Mouse (Mus musculus): ENCODE data around the gene Boll. TPM values are rescaled to one million over a fixed set of nuclear protein-coding genes. Genes with fewer than 3 reads are reported as not detected.

The Boll gene
- total and polyA plus RNA-seq, 2 experiments from 2014 or later, result not detected

DNA sequence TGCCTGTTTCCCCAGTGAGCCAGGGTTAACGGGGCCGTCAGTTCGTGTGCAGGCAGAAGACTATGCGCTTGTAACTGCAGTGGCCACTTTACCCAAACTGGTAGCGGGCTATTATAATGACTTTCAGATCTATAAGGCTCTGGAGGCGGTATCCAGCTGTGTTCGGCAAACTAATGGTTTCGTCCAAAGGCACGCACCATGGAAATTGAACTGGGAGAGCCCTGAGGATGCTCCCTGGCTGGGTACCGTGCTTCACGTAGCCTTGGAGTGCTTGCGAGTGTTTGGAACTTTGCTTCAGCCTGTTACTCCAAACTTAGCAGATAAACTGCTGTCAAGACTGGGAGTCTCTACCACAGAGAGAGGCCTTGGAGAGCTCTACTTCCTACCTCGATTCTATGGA, 124.8 kb downstream of the Boll start:
- H3K27ac ChIP-seq (ENCODE audit: low read depth), result no peak overlapping the region
- H3K9ac ChIP-seq (replicated peaks; ENCODE audit: low read depth, low read length), result peak overlapping the region; percentile 53
- peak overlapping the region; percentile 92 for H3K4me2 ChIP-seq (ENCODE audit: low read depth, low read length)
- no peak for DNase-seq (ENCODE audit: low spot score)
- ATAC-seq (ENCODE audit: insufficient read depth, low read depth), result no peak
- 28% methylated on average over 13 of the region's 13 CpGs for WGBS
- peaks cover 25% of the 10 kb centered on the region for H3K4me1 ChIP-seq (ENCODE audit: control insufficient read depth, insufficient read depth)
- H3K36me3 ChIP-seq (replicated peaks; ENCODE audit: control insufficient read depth, insufficient read depth, low read length), result no peaks in the 10 kb centered on the region
- H3K27me3 ChIP-seq (ENCODE audit: control insufficient read depth, insufficient read depth, low read length), result no peaks in the 10 kb centered on the region
- H3K9me3 ChIP-seq (replicated peaks; ENCODE audit: control insufficient read depth, low read length), result no peaks in the 10 kb centered on the region
- no peak for TF ChIP-seq EP300 (IDR thresholded peaks at IDR 0.05; ENCODE audit: low read depth)
- no peak for TF ChIP-seq CTCF (IDR thresholded peaks at IDR 0.05; ENCODE audit: low read depth)
- H3K4me3 ChIP-seq (ENCODE audit: low read depth, low read length), result peak overlapping the region; percentile 76

DNA sequence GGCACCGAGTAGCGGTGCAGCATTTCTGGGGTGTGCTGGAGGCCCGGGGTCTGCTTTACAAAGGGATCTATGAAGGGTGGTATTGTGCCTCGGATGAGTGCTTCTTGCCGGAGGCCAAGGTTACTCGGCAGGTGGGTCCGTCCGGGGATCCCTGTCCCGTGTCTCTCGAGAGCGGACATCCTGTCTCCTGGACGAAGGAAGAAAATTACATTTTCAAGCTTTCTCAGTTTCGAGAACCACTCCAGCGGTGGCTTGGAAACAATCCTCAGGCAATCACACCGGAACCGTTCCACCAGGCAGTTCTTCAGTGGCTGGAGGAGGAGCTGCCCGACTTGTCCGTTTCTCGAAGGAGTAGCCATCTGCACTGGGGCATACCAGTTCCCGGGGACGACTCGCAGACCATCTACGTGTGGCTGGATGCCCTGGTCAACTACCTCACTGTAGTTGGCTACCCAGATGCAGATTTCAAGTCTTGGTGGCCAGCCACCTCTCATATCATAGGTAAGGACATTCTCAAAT, 125.6 kb downstream of the Boll start:
- no peak for ATAC-seq (ENCODE audit: insufficient read depth, low read depth)
- no peaks in the 10 kb centered on the region for H3K27me3 ChIP-seq (ENCODE audit: control insufficient read depth, insufficient read depth, low read length)

DNA sequence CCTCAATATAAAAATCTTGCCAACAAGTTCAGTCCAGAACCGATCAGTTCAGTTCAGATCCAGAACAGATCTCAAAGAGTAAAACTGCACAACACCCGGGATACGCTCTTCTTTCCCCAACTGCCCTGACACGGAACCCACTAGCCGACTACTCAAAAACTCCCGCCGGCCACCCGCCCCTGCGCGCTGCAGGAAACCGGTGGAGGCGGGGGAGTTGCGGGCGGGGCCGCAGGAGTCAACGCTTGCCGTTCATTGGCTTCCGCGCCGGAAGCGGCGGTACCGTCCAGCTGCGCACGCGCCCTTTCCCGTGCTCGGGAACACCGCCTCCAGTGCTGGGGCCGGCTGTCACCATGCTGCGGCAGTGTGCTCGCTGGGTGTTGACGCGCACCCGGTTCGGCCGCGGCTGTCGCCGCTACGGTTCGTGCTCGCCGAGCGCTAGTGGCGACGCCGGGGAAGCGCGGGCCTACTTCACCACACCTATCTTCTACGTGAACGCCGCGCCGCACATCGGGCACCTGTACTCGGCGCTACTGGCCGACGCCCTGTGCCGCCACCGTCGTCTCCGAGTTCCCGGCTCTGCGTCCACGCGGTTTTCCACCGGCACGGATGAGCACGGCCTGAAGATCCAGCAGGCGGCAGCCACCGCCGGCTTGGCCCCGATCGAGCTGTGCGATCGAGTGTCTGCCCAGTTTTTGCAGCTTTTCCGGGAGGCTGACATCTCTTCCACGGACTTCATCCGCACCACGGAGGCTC, 126.2 kb downstream of the Boll start, which contains the start of gene Mars2:
TSS of gene Mars2 (plus strand) at position 288 of the 753 bp plus-strand sequence.
- Histone ChIP-seq H3K9ac (replicated peaks; ENCODE audit: low read depth, low read length) (peak within 1 kb of the TSS; percentile 53), H3K4me3 (ENCODE audit: low read depth, low read length) (peak within 1 kb of the TSS; percentile 76), H3K4me1 (ENCODE audit: control insufficient read depth, insufficient read depth) (peaks cover 25% of the 10 kb centered on the region), H3K4me2 (ENCODE audit: low read depth, low read length) (peak within 1 kb of the TSS; percentile 92), H3K36me3 (replicated peaks; ENCODE audit: control insufficient read depth, insufficient read depth, low read length) (no peaks in the 10 kb centered on the region), H3K27me3 (ENCODE audit: control insufficient read depth, insufficient read depth, low read length) (no peaks in the 10 kb centered on the region), H3K27ac (ENCODE audit: low read depth) (peak within 1 kb of the TSS; percentile 80), H3K9me3 (replicated peaks; ENCODE audit: control insufficient read depth, low read length) (no peaks in the 10 kb centered on the region)
- WGBS, result under 1% methylated on average over 82 of the region's 82 CpGs
- ATAC-seq (ENCODE audit: insufficient read depth, low read depth) (peak; percentile 99), DNase-seq (ENCODE audit: low spot score) (peak; percentile 96)
- peak; percentile 30; the same call in 1 of the 2 replicates for TF ChIP-seq CTCF (IDR thresholded peaks at IDR 0.05; ENCODE audit: low read depth)
- 0 out of 2 replicates have a peak, but pooled peaks have one; percentile 45 for TF ChIP-seq EP300 (IDR thresholded peaks at IDR 0.05; ENCODE audit: low read depth)

More for the DNA sequence above, 125.6 kb downstream of the Boll start:
- Histone ChIP-seq H3K9me3 (replicated peaks; ENCODE audit: control insufficient read depth, low read length) (no peaks in the 10 kb centered on the region), H3K4me3 (ENCODE audit: low read depth, low read length) (peak overlapping the region; percentile 76), H3K36me3 (replicated peaks; ENCODE audit: control insufficient read depth, insufficient read depth, low read length) (no peaks in the 10 kb centered on the region), H3K9ac (replicated peaks; ENCODE audit: low read depth, low read length) (peak overlapping the region; percentile 53), H3K27ac (ENCODE audit: low read depth) (peak overlapping the region; percentile 80), H3K4me1 (ENCODE audit: control insufficient read depth, insufficient read depth) (peaks cover 25% of the 10 kb centered on the region), H3K4me2 (ENCODE audit: low read depth, low read length) (peak overlapping the region; percentile 92)
- 0% methylated on average over 23 of the region's 23 CpGs for WGBS
- TF ChIP-seq CTCF (IDR thresholded peaks at IDR 0.05; ENCODE audit: low read depth), result no peak
- TF ChIP-seq EP300 (IDR thresholded peaks at IDR 0.05; ENCODE audit: low read depth), result no peak
- no peak for DNase-seq (ENCODE audit: low spot score)

DNA sequence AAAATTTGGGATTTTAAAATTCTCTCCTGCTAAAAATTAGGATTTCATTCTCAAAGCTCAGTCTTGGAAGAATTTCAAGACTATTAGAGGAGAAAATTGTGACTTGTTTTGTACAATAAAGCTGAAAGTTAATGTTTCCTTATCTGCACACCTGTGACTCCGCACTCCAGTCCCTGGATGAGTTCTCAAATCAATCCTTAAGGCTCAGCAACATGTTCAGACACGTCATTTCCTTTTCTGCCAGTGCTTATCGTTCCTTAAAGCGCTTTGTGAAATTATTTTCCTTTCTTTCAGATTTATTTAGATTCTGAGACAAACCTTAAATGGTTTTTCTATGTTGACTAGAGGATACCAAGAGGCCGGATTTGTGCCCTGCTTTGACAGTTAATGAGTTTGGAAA, 126.8 kb downstream of the Boll start:
- H3K4me1 ChIP-seq (ENCODE audit: control insufficient read depth, insufficient read depth), result peaks cover 24% of the 10 kb centered on the region
- H3K27ac ChIP-seq (ENCODE audit: low read depth), result 0 out of 2 replicates have a peak overlapping the region, but pooled peaks have one; percentile 26
- WGBS, result 32% methylated on average over 5 of the region's 5 CpGs
- DNase-seq (ENCODE audit: low spot score), result no peak
- TF ChIP-seq EP300 (IDR thresholded peaks at IDR 0.05; ENCODE audit: low read depth), result no peak
- no peak for TF ChIP-seq CTCF (IDR thresholded peaks at IDR 0.05; ENCODE audit: low read depth)
- H3K9ac ChIP-seq (replicated peaks; ENCODE audit: low read depth, low read length), result 0 out of 2 replicates have a peak overlapping the region, but pooled peaks have one; percentile 20
- H3K36me3 ChIP-seq (replicated peaks; ENCODE audit: control insufficient read depth, insufficient read depth, low read length), result no peaks in the 10 kb centered on the region
- peak overlapping the region; percentile 76 for H3K4me3 ChIP-seq (ENCODE audit: low read depth, low read length)
- H3K27me3 ChIP-seq (ENCODE audit: control insufficient read depth, insufficient read depth, low read length), result no peaks in the 10 kb centered on the region
- no peaks in the 10 kb centered on the region for H3K9me3 ChIP-seq (replicated peaks; ENCODE audit: control insufficient read depth, low read length)
- no peak for ATAC-seq (ENCODE audit: insufficient read depth, low read depth)
- H3K4me2 ChIP-seq (ENCODE audit: low read depth, low read length), result peak overlapping the region; percentile 92

DNA sequence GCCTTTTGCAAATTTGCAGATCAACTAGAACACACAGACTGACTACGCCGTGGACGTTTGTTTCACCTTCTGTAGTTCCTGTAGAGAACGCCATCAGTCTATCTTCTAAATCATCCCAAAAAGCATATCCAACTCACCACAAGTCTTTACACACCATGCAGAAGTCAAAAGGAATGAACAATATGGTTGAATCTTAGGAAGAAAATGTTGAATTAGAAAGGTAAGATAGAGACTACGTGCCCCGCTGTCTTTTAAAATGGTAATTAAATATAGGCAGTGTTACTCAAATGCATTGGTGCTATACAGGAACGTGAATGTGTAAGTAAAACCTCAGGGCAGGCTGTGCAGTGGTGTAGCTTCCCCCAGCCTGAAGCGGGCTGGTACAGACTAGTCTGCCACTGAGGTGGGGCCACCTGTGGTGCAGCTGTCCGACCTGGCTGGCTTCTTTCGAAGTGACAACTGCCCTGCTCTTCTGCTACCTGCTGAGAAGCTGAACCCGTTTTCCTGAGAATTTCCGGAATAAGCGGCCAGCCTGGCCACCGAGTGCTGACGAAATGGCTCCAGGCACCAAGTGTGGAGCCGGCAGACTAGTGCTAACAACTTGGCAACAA, 128.3 kb downstream of the Boll start:
- no peaks in the 10 kb centered on the region for H3K27me3 ChIP-seq (ENCODE audit: control insufficient read depth, insufficient read depth, low read length)
- 55% methylated on average over 16 of the region's 16 CpGs for WGBS
- H3K36me3 ChIP-seq (replicated peaks; ENCODE audit: control insufficient read depth, insufficient read depth, low read length), result no peaks in the 10 kb centered on the region
- H3K27ac ChIP-seq (ENCODE audit: low read depth), result no peak overlapping the region
- H3K9me3 ChIP-seq (replicated peaks; ENCODE audit: control insufficient read depth, low read length), result no peaks in the 10 kb centered on the region
- ATAC-seq (ENCODE audit: insufficient read depth, low read depth) (no peak), DNase-seq (ENCODE audit: low spot score) (no peak)
- no peak overlapping the region for H3K9ac ChIP-seq (replicated peaks; ENCODE audit: low read depth, low read length)
- no peak overlapping the region for H3K4me2 ChIP-seq (ENCODE audit: low read depth, low read length)
- no peak overlapping the region for H3K4me3 ChIP-seq (ENCODE audit: low read depth, low read length)
- TF ChIP-seq CTCF (IDR thresholded peaks at IDR 0.05; ENCODE audit: low read depth), result no peak
- no peak for TF ChIP-seq EP300 (IDR thresholded peaks at IDR 0.05; ENCODE audit: low read depth)
- H3K4me1 ChIP-seq (ENCODE audit: control insufficient read depth, insufficient read depth), result peaks cover 13% of the 10 kb centered on the region

Measured in heart, postnatal 0 days (tissue).